Mouse (Mus musculus): ENCODE results near the gene Ropn1. TPM values are rescaled to one million over a fixed set of nuclear protein-coding genes. Genes with fewer than 3 reads are reported as not detected.

Ropn1 gene
- polyA plus RNA-seq (2017; shearing (Covaris generic)) = not detected

GRCm38 (mm10) chr16:34649621-34650020 lies at the start of gene Ropn1:
Gene Ropn1, plus strand, starts transcription at chr16:34649921.

GRCm38 (mm10) chr16:34690334-34691144 lies 40.8 kb downstream of the Ropn1 start, which contains the start of gene Ccdc14:
Gene Ccdc14, plus strand, starts transcription at chr16:34690616.

Other genes with a start within 250 kb of the Ropn1 start
- gene Kalrn, start 76.4 kb upstream of the Ropn1 start, polyA plus RNA-seq (2017; shearing (Covaris generic)) = 1.1 TPM
- gene Ccdc14, start 40.7 kb downstream of the Ropn1 start, polyA plus RNA-seq (2017; shearing (Covaris generic)) = 3.5 TPM
- 0.08 TPM for gene Mylk, start 95.3 kb downstream of the Ropn1 start, polyA plus RNA-seq (2017; shearing (Covaris generic))